ENCODE assay signal across 10 mouse cellular contexts in genomic region chr3:102180746-102181145, GRCm38 (mm10). TPM values are rescaled to one million over a fixed set of nuclear protein-coding genes. Genes with fewer than 3 reads are reported as not detected.
DNase-seq lines count a peak whose midpoint lies in the region; ATAC-seq and TF ChIP-seq lines count a peak whose summit lies in the region.
"Had no signal": no experiment of that assay in that cellular context is flagged by ENCODE, and none has a peak within 500 bp of the region (broad histone marks: within the 10 kb centered on the region; RNA-seq: fewer than 3 reads in every experiment).

No protein-coding gene starts in this region.

- no peaks in the 10 kb centered on the region for H3K27me3 ChIP-seq in kidney, adult 2 months (replicated peaks; ENCODE audit: control insufficient read depth, insufficient read depth, low read length)
- no peaks in the 10 kb centered on the region for H3K27me3 ChIP-seq in heart, embryonic 16.5 days (ENCODE audit: control insufficient read depth, insufficient read depth, low read length)
- H3K27me3 ChIP-seq: megakaryocyte, embryonic 14.5 days had no signal

- WGBS in kidney, adult 2 months = 57% methylated on average over 7 of the region's 7 CpGs
- WGBS in heart, embryonic 16.5 days = 38% methylated on average over 7 of the region's 7 CpGs

- TF ChIP-seq CTCF in kidney, adult 2 months (conservative IDR thresholded peaks at IDR 0.05; ENCODE audit: insufficient read depth, insufficient read length, low read depth, low read length) = no peak

- no peak overlapping the region for H3K27ac ChIP-seq in kidney, adult 2 months (ENCODE audit: insufficient read depth, low read depth, low read length)
- H3K27ac ChIP-seq in heart, embryonic 16.5 days (ENCODE audit: low read length) = peak overlapping the region; percentile 60; the same call in 1 of the 2 replicates

- no peak overlapping the region for H3K4me2 ChIP-seq in heart, embryonic 16.5 days (ENCODE audit: low read depth, low read length)

- peak; percentile 58 for DNase-seq in kidney, postnatal 10 days
- no peak for DNase-seq in kidney, adult 2 months
- peak; percentile 79 for DNase-seq in adrenal gland, adult 2 months
- peak; percentile 78 to 79 for DNase-seq in adrenal gland, postnatal 36 days
- DNase-seq in layer of hippocampus, adult 9-10 months (ENCODE audit: low spot score) = no peak
- DNase-seq in layer of hippocampus, postnatal 10 days (ENCODE audit: low spot score in 2 of 2) = no peak
- DNase-seq: cerebellum, adult 11-12 months had no signal

- H3K36me3 ChIP-seq in kidney, adult 2 months (ENCODE audit: control insufficient read depth, insufficient read depth, low read length) = peaks cover 1% of the 10 kb centered on the region; the same call in 1 of the 2 replicates
- H3K36me3 ChIP-seq in heart, embryonic 16.5 days (ENCODE audit: control insufficient read depth, insufficient read depth) = peaks cover 21% of the 10 kb centered on the region

- no peak overlapping the region for H3K9ac ChIP-seq in heart, embryonic 16.5 days (ENCODE audit: low read length)

- TF ChIP-seq POLR2A in kidney, adult 2 months (IDR thresholded peaks at IDR 0.05; ENCODE audit: low read depth, low read length) = no peak

- H3K4me1 ChIP-seq in kidney, adult 2 months (ENCODE audit: control insufficient read depth, insufficient read depth, low read length) = no peaks in the 10 kb centered on the region
- peaks cover 10% of the 10 kb centered on the region for H3K4me1 ChIP-seq in heart, embryonic 16.5 days (ENCODE audit: control insufficient read depth, insufficient read depth, low read length)
- H3K4me1 ChIP-seq: megakaryocyte, embryonic 14.5 days had no signal

- ATAC-seq in heart, embryonic 16.5 days (replicated peaks; ENCODE audit: extremely low read depth, insufficient read depth, low FRiP score) = peak; percentile 78
- ATAC-seq: activated CD4-positive, CD25-positive, alpha-beta regulatory T cell, adult 4 months had no signal

- H3K4me3 ChIP-seq in kidney, adult 2 months (ENCODE audit: insufficient read depth, low read depth, low read length) = no peak overlapping the region
- H3K4me3 ChIP-seq in heart, embryonic 16.5 days (ENCODE audit: low read length) = no peak overlapping the region
- H3K4me3 ChIP-seq: megakaryocyte, embryonic 14.5 days had no signal

- peaks cover 2% of the 10 kb centered on the region for H3K9me3 ChIP-seq in heart, embryonic 16.5 days (replicated peaks; ENCODE audit: control insufficient read depth, low read length)

RNA-seq across cellular contexts. Expression of gene Vangl1, which starts 23.7 kb away (rescaled TPM):
- polyA plus RNA-seq in kidney, adult 2 months (2012; rRNA removed) = 31.1 and 34.6 TPM in 2 replicates
- total RNA-seq in adrenal gland, adult 2 months (2021) = 10 to 100 TPM; 33.2 to 33.4 TPM
- 19.4 and 27.3 TPM in 2 replicates for polyA plus RNA-seq in adrenal gland, adult 2 months (2012; rRNA removed)
- total RNA-seq in adrenal gland, postnatal 36 days (2021) = 10 to 100 TPM; 30.4 to 33.9 TPM
- polyA plus RNA-seq in heart, embryonic 16.5 days (2015; fragmentation: Nextera tagmentation; extraction: Ambion mirVana) = 22.9 and 25.3 TPM in 2 replicates
- total RNA-seq in layer of hippocampus, postnatal 10 days (2021) = 10 to 100 TPM in 1 of 2 experiments, 1 to 10 TPM in 1; 8.4 to 11.0 TPM
- polyA plus RNA-seq: activated CD4-positive, CD25-positive, alpha-beta regulatory T cell, adult 4 months had no signal

Comparison
In these comparisons a context has a peak if more than half of its experiments do, and no peak if none do; other contexts are left out.
1. DNase-seq: peak in kidney, postnatal 10 days (single experiment), adrenal gland, adult 2 months (single experiment) and adrenal gland, postnatal 36 days (2 of 2); none in kidney, adult 2 months (single experiment), layer of hippocampus, adult 9-10 months (single experiment) and layer of hippocampus, postnatal 10 days (0 of 2).